Mouse (Mus musculus) midbrain, embryonic 11.5 days (tissue): ENCODE data around the gene Hsp90ab1. TPM values are rescaled to one million over a fixed set of nuclear protein-coding genes. Genes with fewer than 3 reads are reported as not detected.

Experiments used
- ATAC-seq: fragments of 200-750 bp; cut with Nextera tagmentation; 2 replicates; pipeline ENCODE4 v1.8.0; 2017; ENCODE audit warnings: moderate TSS enrichment, moderate library complexity; ENCODE audit not compliant: low FRiP score
- DNase-seq: peaks from one replicate; pipeline ENCODE4 v3.0.0; 2015; ENCODE audit warnings: low spot score; ENCODE audit errors: missing footprints
- H3K27ac ChIP-seq: fragments of 300-500 bp; sonication (generic); 2 replicates; pipeline ENCODE4 v1.5.1; 2014; ENCODE audit warnings: low read depth, low read length
- H3K27me3 ChIP-seq: fragments of 300-500 bp; sonication (generic); 2 replicates; pipeline ENCODE4 v1.6.1; 2014; ENCODE audit warnings: mild to moderate bottlenecking, low read length, moderate library complexity, mixed read lengths; ENCODE audit not compliant: control insufficient read depth, insufficient read depth
- H3K36me3 ChIP-seq: fragments of 300-500 bp; sonication (generic); 2 replicates; pipeline ENCODE4 v1.6.1; 2014; ENCODE audit warnings: mild to moderate bottlenecking, low read length, moderate library complexity, mixed read lengths; ENCODE audit not compliant: control insufficient read depth, insufficient read depth
- H3K4me1 ChIP-seq: fragments of 300-500 bp; sonication (generic); 2 replicates; pipeline ENCODE4 v1.6.1; 2014; ENCODE audit warnings: low read length; ENCODE audit not compliant: control insufficient read depth, insufficient read depth
- H3K4me2 ChIP-seq: fragments of 300-500 bp; sonication (generic); 2 replicates; pipeline ENCODE4 v1.6.1; 2014; ENCODE audit warnings: mild to moderate bottlenecking, moderate library complexity
- H3K4me3 ChIP-seq: fragments of 300-500 bp; sonication (generic); 2 replicates; pipeline ENCODE4 v1.5.1; 2014; ENCODE audit warnings: low read depth, low read length
- H3K9ac ChIP-seq: fragments of 300-500 bp; sonication (generic); 2 replicates; pipeline ENCODE4 v1.6.1; 2014; ENCODE audit warnings: low read length
- H3K9me3 ChIP-seq: fragments of 300-500 bp; sonication (generic); 2 replicates; pipeline ENCODE4 v1.6.1; 2016; ENCODE audit warnings: low read length; ENCODE audit not compliant: control insufficient read depth
- WGBS: fragments of 180-500 bp; shearing (Covaris S2); extraction: QIAGEN DNeasy Blood & Tissue Kit; methylation state at CpG from one replicate; pipeline ENCODE4 v1.1.7; 2014; 5-methylcytosine and 5-hydroxymethylcytosine counted together
- polyA plus RNA-seq: library from polyadenylated mRNA; unstranded; fragments of >200 nt; fragmentation: Nextera tagmentation; extraction: Ambion mirVana; gene quantifications from 2 replicates; pipeline ENCODE4 v1.2.1, GENCODE M21; 2014

Hsp90ab1 gene
- polyA plus RNA-seq, 1 experiment from 2014 or later, result 1,690 TPM

DNA sequence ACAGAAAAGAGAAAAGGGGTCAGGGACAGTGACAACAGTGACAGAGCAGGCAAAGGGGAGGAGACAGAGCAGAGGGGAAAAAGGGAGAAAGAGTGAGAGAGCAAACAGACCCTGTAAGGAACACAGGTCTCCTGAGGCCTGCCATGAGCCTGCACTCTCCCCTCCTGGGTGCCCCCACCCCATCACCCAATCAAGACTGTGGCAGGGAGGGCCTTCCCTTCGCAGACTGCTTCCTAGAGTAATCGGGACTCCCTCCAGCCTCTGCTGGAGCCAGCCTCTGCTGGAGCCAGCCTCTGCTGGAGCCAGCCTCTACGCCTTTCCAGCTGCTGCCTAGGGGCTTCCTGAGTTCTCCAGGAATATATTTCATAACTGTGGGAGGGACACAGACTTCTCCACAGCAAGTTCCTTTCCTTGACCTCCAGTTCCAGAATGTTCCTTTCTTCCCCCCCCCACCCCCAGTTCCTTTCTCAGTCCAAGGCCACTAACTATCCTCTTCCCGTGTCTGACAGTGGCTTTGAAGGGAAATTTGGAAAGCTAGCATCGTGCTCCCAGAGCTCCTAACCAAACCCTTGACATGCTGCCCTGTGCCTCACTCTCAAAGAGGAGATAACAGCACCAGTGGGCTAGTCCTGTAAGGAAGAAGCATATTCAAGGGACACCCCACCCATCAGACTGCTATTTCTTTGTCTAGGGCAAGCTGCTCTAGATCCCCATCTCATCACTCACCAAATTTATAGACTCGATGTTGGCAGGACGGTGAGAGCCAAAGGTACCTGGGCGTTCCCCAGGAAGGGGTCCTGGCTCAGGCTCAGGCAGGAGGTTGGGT, 19.7 kb upstream of the Hsp90ab1 start:
- DNase-seq, result no peak
- Histone ChIP-seq H3K36me3 (no peaks in the 10 kb centered on the region), H3K27ac (no peak overlapping the region), H3K9me3 (no peaks in the 10 kb centered on the region), H3K9ac (no peak overlapping the region; the same call in 1 of the 2 replicates), H3K4me1 (peaks cover 27% of the 10 kb centered on the region), H3K4me2 (no peak overlapping the region; the same call in 1 of the 2 replicates), H3K27me3 (peaks cover 21% of the 10 kb centered on the region), H3K4me3 (no peak overlapping the region)
- ATAC-seq, result no peak
- 56% methylated on average over 8 of the region's 8 CpGs for WGBS

DNA sequence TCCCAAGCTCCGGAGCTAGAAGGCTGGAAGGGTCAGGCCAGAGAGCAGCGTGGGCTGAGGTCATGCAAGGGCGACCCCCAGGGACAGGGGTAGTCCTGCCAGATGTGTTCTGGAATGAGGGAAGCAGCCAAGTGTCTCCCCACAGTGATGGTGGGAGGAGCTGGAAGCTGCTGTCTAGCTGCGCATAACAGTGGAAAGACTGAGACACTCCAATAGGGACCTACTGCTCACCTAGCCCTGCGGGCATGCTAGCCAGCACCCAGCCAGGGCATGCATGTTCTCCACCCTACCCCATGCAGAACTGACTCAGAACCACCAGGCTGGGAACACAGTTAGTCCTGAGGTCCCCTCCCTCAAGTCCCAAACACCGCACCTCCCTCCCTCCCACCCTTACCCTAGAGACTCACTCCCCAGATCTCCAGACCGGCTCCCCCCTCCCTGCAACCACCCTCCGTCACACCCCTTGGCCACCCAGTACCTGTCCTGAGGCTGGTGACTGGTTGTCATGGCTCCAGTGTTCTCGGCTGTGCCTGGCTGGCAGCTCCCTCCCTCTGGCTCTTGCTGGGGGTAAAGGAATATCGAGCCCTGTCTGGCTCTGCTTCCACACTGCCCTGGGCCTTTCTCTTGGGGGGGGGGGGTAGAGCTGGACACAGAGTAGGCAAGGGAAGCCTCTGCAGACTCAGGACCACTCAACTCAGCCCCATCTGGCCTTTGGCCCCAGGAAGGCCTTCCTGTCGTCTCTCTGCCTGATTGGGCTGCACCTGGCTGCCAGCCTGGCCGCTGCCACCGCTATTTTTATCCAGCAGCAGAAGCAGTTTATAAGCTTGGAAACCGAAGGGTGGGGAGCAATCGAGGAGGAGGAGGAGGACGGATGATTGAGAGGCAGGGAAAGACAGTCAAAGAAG, 18.9 kb upstream of the Hsp90ab1 start:
- 56% methylated on average over 16 of the region's 16 CpGs for whole genome bisulfite sequencing
- no peaks in the 10 kb centered on the region for H3K9me3 ChIP-seq
- peak overlapping the region; percentile 27 for H3K9ac ChIP-seq
- H3K4me2 ChIP-seq, result peak overlapping the region; percentile 9; the same call in 1 of the 2 replicates
- H3K4me3 ChIP-seq, result no peak overlapping the region
- H3K4me1 ChIP-seq, result peaks cover 27% of the 10 kb centered on the region
- H3K36me3 ChIP-seq, result peaks cover 2% of the 10 kb centered on the region; the same call in 1 of the 2 replicates
- H3K27ac ChIP-seq, result no peak overlapping the region
- DNase-seq, result no peak
- peaks cover 21% of the 10 kb centered on the region for H3K27me3 ChIP-seq
- no peak for ATAC-seq

DNA sequence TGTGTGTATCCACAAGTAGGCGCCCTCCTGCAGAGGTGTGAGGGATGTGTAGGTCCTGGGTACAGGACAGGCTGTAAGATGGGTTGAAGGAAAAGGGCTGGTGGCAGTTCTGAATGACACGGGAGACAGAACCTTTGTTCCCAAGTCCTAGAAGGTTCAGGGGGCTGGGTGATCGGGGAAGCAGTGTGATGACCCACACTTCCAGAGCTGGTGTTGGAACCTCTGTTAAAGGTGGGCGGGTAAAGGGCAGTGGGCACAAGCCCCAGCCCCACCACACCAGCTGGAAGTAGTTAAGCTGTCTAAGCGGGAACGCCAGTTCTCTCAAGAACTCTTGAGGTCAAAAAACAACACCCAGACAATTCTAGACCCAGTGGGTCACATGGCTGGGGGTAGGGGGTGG, 17.3 kb upstream of the Hsp90ab1 start:
- WGBS, result 88% methylated on average over 6 of the region's 6 CpGs
- DNase-seq, result no peak

DNA sequence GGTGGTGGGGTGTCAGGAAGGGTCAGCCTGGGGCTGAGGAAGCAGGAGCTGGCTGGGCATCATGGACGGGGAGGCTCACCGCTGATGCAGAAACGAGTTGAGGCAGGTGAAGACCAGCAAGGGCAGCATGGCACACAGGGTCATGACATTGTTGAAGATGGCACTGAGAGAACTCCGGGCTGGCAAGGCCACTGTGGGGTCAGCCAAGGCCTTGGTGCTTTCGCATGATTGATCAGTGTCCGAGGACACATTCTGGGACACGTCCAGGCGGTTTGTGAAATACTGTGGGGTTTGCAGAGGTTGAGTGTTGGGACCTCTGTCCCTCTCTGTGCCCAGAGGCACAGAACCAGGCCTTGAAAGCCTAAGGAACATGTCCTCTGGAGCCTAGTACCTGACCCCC, 16.8 kb upstream of the Hsp90ab1 start:
- Histone ChIP-seq H3K4me2 (no peak overlapping the region), H3K9me3 (no peaks in the 10 kb centered on the region; the same call in 1 of the 2 replicates), H3K36me3 (peaks cover 5% of the 10 kb centered on the region; the same call in 1 of the 2 replicates), H3K27ac (no peak overlapping the region), H3K9ac (no peak overlapping the region), H3K4me3 (no peak overlapping the region), H3K4me1 (peaks cover 19% of the 10 kb centered on the region), H3K27me3 (peaks cover 8% of the 10 kb centered on the region)
- ATAC-seq, result no peak
- WGBS, result 95% methylated on average over 8 of the region's 8 CpGs
- no peak for DNase-seq

More for the DNA sequence above, 17.3 kb upstream of the Hsp90ab1 start:
- peaks cover 5% of the 10 kb centered on the region; the same call in 1 of the 2 replicates for H3K36me3 ChIP-seq
- H3K4me2 ChIP-seq, result no peak overlapping the region
- H3K27ac ChIP-seq, result no peak overlapping the region
- H3K4me3 ChIP-seq, result no peak overlapping the region
- no peak for ATAC-seq
- no peak overlapping the region for H3K9ac ChIP-seq
- H3K4me1 ChIP-seq, result peaks cover 20% of the 10 kb centered on the region
- no peaks in the 10 kb centered on the region; the same call in 1 of the 2 replicates for H3K9me3 ChIP-seq
- H3K27me3 ChIP-seq, result peaks cover 13% of the 10 kb centered on the region

DNA sequence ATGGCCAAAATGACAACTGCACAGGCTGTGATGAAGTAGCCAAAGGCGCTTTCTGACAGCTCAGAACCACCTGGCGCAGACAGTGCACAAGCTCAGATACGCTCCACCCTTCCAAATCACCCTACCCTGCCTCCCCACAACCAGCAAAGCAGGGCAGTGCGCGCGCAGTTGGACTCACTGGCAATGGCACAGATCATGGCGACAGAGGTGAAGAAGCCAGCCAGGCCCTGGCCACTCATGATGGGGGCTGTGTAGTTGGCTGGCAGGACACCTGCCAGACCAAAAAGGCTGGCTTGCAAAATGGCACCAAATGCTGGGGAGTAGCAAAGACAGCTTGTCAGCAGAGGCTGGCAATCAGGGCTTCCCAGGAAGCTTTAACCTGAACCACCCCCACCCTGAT, 16.2 kb upstream of the Hsp90ab1 start:
- Histone ChIP-seq H3K36me3 (peaks cover 5% of the 10 kb centered on the region; the same call in 1 of the 2 replicates), H3K27me3 (peaks cover 2% of the 10 kb centered on the region; the same call in 1 of the 2 replicates), H3K9ac (no peak overlapping the region), H3K4me1 (peaks cover 19% of the 10 kb centered on the region), H3K4me2 (no peak overlapping the region), H3K9me3 (no peaks in the 10 kb centered on the region; the same call in 1 of the 2 replicates), H3K4me3 (no peak overlapping the region), H3K27ac (no peak overlapping the region)
- ATAC-seq (no peak), DNase-seq (no peak)
- 95% methylated on average over 7 of the region's 7 CpGs for WGBS

DNA sequence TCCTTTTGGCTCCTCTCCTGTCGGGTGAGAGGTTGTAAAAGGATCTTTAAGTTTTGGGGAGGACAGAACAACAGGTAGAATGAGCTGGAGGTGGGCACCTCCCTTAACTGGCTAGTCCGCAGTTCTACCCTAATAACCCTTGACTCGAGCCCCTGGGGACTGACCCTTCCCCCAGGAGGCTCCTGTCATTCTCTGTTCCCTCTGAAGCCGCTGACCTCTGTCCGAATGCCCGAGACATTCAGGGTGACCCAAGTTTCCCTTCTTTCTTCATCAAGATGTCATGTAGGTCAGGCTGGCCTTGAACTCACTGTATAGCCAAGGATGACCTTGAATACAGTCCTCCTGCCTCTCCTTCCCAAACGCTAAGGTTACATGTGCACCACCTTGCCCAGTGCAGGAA, 15.3 kb upstream of the Hsp90ab1 start:
- Histone ChIP-seq H3K4me2 (no peak overlapping the region), H3K27ac (no peak overlapping the region), H3K9ac (no peak overlapping the region), H3K4me1 (peaks cover 17% of the 10 kb centered on the region), H3K27me3 (no peaks in the 10 kb centered on the region; the same call in 1 of the 2 replicates), H3K4me3 (no peak overlapping the region), H3K9me3 (no peaks in the 10 kb centered on the region; the same call in 1 of the 2 replicates), H3K36me3 (peaks cover 5% of the 10 kb centered on the region; the same call in 1 of the 2 replicates)
- WGBS, result 94% methylated on average over 7 of the region's 7 CpGs
- DNase-seq (no peak), ATAC-seq (no peak)

DNA sequence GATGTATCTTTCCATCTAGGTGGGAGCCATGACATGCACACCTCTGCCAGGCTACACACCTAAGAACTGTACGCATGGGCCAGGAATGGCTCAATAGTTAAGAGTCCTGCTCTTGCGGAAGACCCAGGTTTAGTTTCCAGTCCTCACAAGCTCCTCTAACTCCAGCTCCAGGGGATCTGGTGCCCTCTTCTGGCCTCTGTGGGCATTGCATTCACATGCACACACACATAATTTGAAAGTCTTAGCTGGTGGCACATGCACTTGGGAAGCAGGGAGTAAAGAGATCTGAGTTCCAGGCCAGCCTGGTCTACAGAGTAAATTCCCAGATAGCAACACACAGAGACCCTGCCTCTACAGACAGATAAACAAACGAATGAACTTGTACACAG, 13.4 kb upstream of the Hsp90ab1 start:
- Histone ChIP-seq H3K36me3 (peaks cover 5% of the 10 kb centered on the region; the same call in 1 of the 2 replicates), H3K4me1 (peaks cover 15% of the 10 kb centered on the region), H3K9me3 (no peaks in the 10 kb centered on the region; the same call in 1 of the 2 replicates), H3K4me2 (no peak overlapping the region), H3K4me3 (no peak overlapping the region), H3K27ac (no peak overlapping the region), H3K27me3 (no peaks in the 10 kb centered on the region), H3K9ac (no peak overlapping the region)
- 94% methylated on average over 3 of the region's 3 CpGs for WGBS
- no peak for DNase-seq
- no peak for ATAC-seq

DNA sequence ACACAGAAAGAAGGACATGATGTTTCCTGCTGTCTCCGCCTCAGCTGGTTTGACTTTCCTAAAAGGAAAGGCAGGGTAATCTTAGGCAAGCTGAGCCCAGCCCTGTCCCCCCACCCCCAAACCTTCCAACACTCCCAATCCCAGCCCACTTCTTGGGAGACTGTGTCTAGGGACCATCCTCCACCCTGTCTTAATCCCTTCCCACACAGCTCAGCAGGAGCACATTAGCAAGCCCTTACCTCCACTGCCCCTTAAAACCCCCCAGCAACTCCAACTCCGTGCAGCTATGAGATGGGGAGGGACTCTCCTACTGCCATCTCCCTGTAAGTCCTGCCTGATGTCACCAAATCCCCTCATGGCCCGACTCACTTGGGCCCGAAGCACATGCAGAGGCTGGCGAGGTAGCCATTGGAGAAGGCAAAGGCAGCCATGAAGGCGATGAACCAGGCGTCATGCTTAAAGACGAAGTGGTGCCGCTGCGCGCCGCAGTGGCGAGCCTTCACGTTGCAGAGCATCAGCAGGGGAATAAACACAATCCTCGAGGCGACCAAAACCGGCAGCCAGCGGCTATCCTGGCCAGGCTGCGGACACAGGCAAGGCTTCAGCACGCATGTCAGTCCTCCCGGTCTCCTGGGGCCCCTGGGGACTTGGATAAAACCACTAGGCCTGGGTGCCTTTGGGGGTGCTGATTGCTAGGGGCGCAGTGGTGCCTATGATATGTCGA, 12.8 kb upstream of the Hsp90ab1 start:
- ATAC-seq, result no peak
- Histone ChIP-seq H3K9ac (no peak overlapping the region), H3K4me2 (no peak overlapping the region), H3K4me3 (no peak overlapping the region), H3K36me3 (peaks cover 5% of the 10 kb centered on the region; the same call in 1 of the 2 replicates), H3K27ac (0 out of 2 replicates have a peak overlapping the region, but pooled peaks have one; percentile 41), H3K4me1 (peaks cover 15% of the 10 kb centered on the region), H3K27me3 (no peaks in the 10 kb centered on the region), H3K9me3 (no peaks in the 10 kb centered on the region; the same call in 1 of the 2 replicates)
- no peak for DNase-seq
- 55% methylated on average over 23 of the region's 23 CpGs for WGBS
